Mouse (Mus musculus) ovary, postnatal 36 days (tissue): ENCODE data around the gene Odaph.

ENCODE experiments used
- DNase-seq: peaks from one replicate; pipeline ENCODE4 v3.0.0; 2022; ENCODE audit warnings: low spot score, mixed read lengths

The Odaph gene

DNA sequence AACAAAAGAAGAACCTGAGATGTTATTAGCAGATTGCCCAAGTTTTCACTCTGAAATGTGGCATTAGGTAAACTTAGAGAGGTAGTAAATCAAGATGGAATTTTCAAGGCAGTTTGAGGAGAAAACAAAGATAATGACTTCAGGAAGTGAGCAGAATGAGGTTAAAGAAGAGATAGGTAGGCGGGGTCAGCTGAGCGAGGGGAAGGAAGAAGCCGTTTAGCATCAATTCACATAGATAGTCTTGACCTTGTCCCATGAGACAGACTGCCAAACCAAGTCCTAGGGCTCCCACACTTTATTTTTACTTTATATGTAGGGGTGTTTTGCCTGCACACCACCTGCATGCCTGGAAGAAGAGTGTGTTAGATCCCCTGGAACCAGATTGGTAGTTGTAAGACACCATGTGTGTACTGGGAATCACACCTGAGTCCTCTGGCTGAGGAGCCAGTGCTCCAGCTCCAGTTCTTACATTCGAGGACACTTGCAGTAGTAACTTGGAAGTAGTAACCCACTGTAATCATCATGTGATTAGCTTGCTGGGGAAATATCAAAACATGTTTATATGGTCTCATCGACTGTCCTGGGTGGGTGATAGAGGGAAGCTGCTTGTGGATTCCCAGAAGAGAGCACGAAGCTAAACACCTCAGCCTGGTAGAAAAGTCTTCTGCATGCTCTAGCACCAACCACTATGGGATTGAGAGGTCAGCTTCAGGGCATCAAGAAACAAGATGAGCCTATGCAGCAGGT is 4.1 kb downstream of the Odaph start:
- DNase-seq: no peak

DNA sequence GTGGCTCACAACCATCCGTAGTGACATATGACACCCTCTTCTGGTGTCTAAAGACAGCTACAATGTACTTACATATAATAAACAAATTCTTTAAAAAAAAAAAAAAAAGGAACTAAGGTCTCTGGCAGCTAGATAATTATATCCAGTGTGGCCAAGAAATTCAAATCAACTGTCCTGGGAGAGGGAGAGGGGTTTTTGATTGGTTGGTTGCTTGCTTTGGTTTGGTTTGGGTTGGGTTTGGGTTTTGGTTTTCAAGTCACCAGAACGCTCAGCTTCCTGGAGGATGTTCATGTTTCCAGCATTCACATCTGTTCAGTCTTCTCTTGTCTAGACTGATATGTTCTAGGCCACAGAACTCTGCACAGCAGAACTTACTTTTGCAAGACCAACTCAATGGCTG is 5.8 kb downstream of the Odaph start:
- no peak for DNase-seq

DNA sequence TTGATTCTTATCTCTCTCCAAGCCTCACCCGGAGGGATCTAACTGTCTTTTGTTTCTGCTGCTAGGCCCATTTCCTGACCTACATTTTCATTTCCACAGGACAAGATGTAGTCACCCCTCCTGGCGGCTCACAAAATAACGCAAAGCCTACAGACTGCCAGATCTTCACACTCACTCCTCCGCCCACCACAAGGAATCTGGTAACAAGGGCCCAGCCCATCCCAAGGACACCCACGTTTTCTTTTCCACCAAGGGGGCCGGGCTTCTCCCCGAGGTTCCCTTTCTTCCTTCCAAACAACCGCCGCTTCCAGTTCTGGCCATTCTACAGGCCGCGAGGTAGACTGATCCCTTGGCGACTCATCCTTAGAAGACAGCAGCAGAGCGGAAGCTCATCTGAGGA is 7.3 kb downstream of the Odaph start:
- peak; percentile 20 for DNase-seq

DNA sequence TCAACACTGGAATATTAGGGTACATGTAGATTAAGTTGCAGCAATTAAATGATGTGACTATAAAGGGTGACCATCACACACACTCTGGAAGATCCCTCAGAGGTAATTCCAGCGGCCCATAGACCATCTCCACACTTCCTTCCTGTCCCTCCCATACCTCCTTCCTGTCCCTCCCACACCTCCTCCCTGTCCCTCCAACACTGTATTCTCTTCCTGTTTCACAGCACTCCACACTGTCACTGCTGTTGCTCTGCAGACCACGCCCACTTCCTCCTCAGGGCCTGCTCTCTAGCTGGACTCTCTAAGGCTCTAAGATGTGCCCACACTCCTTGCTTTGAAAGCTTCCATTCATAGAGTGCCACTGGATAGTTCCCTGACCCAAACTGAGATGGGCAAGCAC is 13.5 kb downstream of the Odaph start:
- DNase-seq: no peak

DNA sequence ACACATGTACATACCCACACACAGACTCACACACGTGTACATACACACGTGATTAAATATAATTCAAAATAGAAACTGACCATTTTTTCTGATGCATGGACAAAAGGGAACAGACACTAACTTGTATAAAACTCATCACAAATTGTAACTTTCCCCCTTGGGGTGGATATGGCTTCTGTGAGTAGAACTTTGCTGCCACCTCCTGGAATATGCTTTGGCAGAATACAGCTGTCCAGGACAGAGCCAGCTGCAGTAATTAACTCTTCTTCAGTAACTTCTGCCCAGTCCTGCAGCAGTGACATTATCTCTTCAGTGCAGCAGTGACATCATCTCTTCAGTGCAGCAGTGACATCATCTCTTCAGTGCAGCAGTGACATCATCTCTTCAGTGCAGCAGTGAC is 15.7 kb downstream of the Odaph start:
- DNase-seq: no peak

DNA sequence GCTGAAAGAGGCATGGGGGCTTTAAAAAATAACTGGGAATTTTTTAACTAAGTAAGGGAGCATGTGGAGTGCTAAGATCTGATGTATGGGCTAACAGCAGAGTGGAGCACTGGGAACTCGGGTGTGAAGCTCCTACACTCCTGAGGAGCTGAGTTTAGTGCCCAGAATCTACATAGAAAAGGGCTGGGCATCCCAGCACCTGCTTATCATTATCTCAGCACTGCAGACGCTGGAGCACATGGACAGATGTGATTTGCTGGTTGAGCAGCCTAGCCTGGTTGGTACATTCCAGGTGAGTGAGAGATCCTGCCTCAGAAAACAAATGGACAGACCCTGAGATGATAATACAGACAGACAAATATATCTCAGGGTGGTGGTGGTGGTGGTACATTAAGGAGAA is 22.6 kb downstream of the Odaph start:
- no peak for DNase-seq

DNA sequence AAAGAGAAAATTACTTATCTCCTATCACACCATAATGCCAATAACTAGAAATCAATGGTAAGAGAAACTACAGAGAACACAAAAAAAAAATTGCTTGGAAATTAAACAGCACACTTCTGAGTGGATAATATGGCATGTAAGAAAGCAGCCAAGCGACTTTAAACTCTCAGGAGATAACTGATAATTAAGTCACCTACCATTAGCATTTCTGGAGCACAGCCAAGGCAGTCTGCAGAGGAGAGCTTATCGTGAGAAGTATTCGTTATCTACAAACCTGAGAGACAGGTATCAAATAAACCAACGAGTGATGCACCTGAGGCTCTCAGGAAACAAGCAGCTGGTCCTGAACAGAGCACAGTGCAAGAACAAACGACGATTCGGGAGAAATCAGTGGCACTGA is 24.5 kb downstream of the Odaph start:
- DNase-seq: no peak

DNA sequence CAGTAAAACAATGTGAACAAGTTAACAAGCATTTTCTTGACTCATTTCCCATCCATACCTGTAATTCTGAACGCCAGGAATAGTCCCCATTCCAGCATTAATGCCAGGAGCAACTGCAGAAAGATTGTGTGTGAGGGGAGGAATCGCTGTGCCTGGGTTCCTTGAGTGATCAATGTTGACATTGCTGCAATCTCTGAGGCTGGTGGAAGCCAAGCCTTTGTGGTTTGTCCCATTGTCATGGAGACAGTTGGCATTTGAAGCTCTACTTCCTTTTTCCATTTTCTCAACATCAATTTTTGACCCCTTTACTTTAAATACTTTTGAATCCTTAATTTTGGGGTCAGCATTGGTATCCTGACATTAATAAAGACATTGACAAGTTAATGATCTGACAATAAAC is 32.7 kb downstream of the Odaph start:
- no peak for DNase-seq

DNA sequence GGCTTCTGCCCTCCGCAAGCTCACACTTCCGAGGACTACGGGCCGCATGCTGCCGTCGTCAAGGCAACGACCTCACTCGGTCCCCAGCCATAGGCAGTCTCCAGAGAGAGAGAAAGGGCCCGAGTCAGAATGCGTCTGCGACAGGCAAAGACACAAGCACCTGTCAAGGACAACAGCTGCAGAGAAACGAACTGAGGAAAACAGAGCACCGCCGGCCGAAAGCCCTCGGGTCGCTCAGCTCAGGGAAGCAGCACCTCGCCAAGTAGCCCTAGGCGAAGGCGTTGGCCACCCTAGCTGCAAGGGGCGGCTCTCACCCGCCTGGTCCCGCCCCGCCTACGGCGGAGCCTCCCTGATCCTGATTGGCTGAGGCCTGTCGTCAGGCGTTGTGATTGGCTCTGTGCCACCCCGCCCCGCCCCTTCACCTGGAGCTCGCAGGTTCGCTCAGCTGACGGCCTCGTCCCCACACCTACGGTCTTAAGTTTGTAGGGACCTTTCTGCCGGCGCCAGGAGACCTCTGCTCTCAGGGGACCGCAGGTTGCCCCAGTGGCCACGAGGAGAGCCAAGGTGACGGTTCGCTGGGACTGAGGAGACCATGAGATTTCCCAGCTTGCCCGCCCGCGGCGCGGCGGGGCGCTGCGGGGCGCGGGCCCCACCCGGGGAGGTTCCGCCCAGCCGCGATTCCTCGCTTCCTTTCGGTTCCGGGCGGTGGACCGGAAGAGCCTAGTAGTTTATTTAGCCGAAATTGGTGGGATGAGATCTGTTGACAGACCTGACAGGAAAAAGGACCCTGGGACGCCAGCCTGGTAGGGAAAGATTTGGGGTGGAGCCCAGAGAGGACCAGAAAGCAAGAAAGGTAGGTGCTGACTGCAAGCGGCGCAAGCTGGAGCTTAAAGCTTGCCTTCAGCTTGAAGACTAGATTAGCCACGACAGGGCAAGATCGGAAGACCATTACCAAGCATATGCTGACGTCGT is 55.4 kb downstream of the Odaph start:
- peak; percentile 94 for DNase-seq

DNA sequence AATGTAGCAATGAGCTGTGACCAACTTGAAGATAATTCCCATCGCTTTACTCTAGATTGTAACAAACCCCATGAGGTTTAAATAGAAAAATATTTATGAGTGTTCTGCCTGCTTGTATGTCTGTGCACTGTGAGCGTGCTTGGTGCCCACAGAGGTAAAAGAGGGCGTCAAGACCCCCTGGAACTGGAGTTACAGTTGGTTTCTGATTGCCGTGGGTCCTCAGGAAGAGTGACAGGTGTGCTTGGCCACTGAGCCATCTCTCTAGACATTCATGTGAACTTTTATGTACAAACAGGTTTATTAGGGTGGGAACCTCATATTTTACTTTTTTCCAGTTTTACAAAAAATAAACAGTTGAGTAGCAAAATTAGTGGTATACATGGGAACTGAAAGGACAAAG is 56.5 kb downstream of the Odaph start, which contains the start of gene Cdkl2:
Gene Cdkl2, minus strand, starts transcription at position 101 of the 400 bp plus-strand sequence.
- DNase-seq: no peak
